9 mouse cellular contexts compared by ENCODE assay signal in genomic region chr10:79940749-79941148, GRCm38 (mm10). TPM values are rescaled to one million over a fixed set of nuclear protein-coding genes. Genes with fewer than 3 reads are reported as not detected.
DNase-seq lines count a peak whose midpoint lies in the region; ATAC-seq and TF ChIP-seq lines count a peak whose summit lies in the region.
"Had no signal": no experiment of that assay in that cellular context is flagged by ENCODE, and none has a peak within 500 bp of the region (broad histone marks: within the 10 kb centered on the region; RNA-seq: fewer than 3 reads in every experiment).

No protein-coding gene starts in this region.

- intact Hi-C loops in heart, postnatal 14 days (cut with DNase I) = no loop called here

- peak overlapping the region; percentile 11; the same call in 1 of the 2 replicates for H3K27ac ChIP-seq in intestine, embryonic 15.5 days
- no peak overlapping the region; the same call in 1 of the 2 replicates for H3K27ac ChIP-seq in intestine, embryonic 16.5 days (ENCODE audit: low read length)
- H3K27ac ChIP-seq in bone marrow, adult 2 months (ENCODE audit: control insufficient read depth, insufficient read depth, low read depth, low read length, poor library complexity) = peak overlapping the region; percentile 43; the same call in 1 of the 2 replicates

- no peak overlapping the region for H3K4me3 ChIP-seq in intestine, embryonic 15.5 days (replicated peaks)
- H3K4me3 ChIP-seq in intestine, embryonic 16.5 days (ENCODE audit: low read length) = no peak overlapping the region
- no peak overlapping the region for H3K4me3 ChIP-seq in bone marrow, adult 2 months (replicated peaks; ENCODE audit: control insufficient read depth, low read depth, low read length)

- no peaks in the 10 kb centered on the region for H3K9me3 ChIP-seq in intestine, embryonic 15.5 days
- H3K9me3 ChIP-seq in intestine, embryonic 16.5 days (ENCODE audit: control insufficient read depth, low read length) = no peaks in the 10 kb centered on the region

- H3K9ac ChIP-seq in intestine, embryonic 15.5 days = no peak overlapping the region
- no peak overlapping the region for H3K9ac ChIP-seq in intestine, embryonic 16.5 days (ENCODE audit: low read depth, low read length)

- no peak overlapping the region for H3K4me2 ChIP-seq in intestine, embryonic 15.5 days (replicated peaks)
- H3K4me2 ChIP-seq in intestine, embryonic 16.5 days (ENCODE audit: low read depth, low read length) = no peak overlapping the region

- TF ChIP-seq CTCF in bone marrow, adult 2 months (IDR thresholded peaks at IDR 0.05; ENCODE audit: control insufficient read depth, insufficient read depth, low read length) = no peak

- H3K4me1 ChIP-seq in intestine, embryonic 15.5 days (replicated peaks) = peaks cover 41% of the 10 kb centered on the region
- H3K4me1 ChIP-seq in intestine, embryonic 16.5 days (ENCODE audit: control insufficient read depth, insufficient read depth, low read length) = peaks cover 51% of the 10 kb centered on the region
- peaks cover 28% of the 10 kb centered on the region for H3K4me1 ChIP-seq in bone marrow, adult 2 months (ENCODE audit: control insufficient read depth, insufficient read depth, low read length)

- 64% methylated on average over 7 of the region's 7 CpGs for whole genome bisulfite sequencing in intestine, embryonic 15.5 days
- WGBS in intestine, embryonic 16.5 days = 55% methylated on average over 7 of the region's 7 CpGs
- WGBS in bone marrow, adult 2 months = 8% methylated on average over 7 of the region's 7 CpGs

- peaks cover 18% of the 10 kb centered on the region for H3K36me3 ChIP-seq in intestine, embryonic 15.5 days
- 0 out of 2 replicates have a peak, but pooled peaks cover 8% of the 10 kb centered on the region for H3K36me3 ChIP-seq in intestine, embryonic 16.5 days (ENCODE audit: control insufficient read depth, insufficient read depth, low read length)

- peak; percentile 32 to 36 for DNase-seq in heart, postnatal 14 days
- DNase-seq in adipocyte (ENCODE audit: low spot score) = no peak
- no peak for DNase-seq in thymus, postnatal 36 days
- DNase-seq: kidney, adult 9 months had no signal

- H3K27me3 ChIP-seq in intestine, embryonic 15.5 days (replicated peaks) = no peaks in the 10 kb centered on the region
- no peaks in the 10 kb centered on the region for H3K27me3 ChIP-seq in intestine, embryonic 16.5 days (replicated peaks; ENCODE audit: control insufficient read depth, insufficient read depth, low read length)

- no peak for ATAC-seq in intestine, embryonic 15.5 days
- ATAC-seq in intestine, embryonic 16.5 days = no peak
- ATAC-seq in neutrophil, adult 5-6 weeks (ENCODE audit: extremely low read depth, insufficient number of reproducible peaks, low FRiP score, poor library complexity, severe bottlenecking) = peak; percentile 81
- no peak for ATAC-seq in CD4-positive, CD25-positive, alpha-beta regulatory T cell, adult 4 months

- TF ChIP-seq POLR2A in bone marrow, adult 2 months (IDR thresholded peaks at IDR 0.05; ENCODE audit: borderline replicate concordance, control insufficient read depth, low read depth, low read length) = peak; percentile 30; the same call in 1 of the 2 replicates

RNA-seq across cellular contexts. Expression of gene Arid3a, which starts 13.9 kb away (rescaled TPM):
- polyA plus RNA-seq in intestine, embryonic 15.5 days (2015; fragmentation: Nextera tagmentation; extraction: Ambion mirVana) = 18.7 and 19.0 TPM in 2 replicates
- polyA plus RNA-seq in intestine, embryonic 16.5 days (2015; fragmentation: Nextera tagmentation; extraction: Ambion mirVana) = 19.4 and 22.1 TPM in 2 replicates
- 12.4 and 27.6 TPM in 2 replicates for polyA plus RNA-seq in bone marrow, adult 2 months (2011; ENCODE audit: insufficient read depth, insufficient read length, low replicate concordance, missing spikeins)
- 1 to 10 TPM; 2.2 to 2.6 TPM for total RNA-seq in heart, postnatal 14 days (2021)
- 58.8 and 68.0 TPM in 2 replicates for total RNA-seq in neutrophil, adult 5-6 weeks (2017)
- 1 to 10 TPM; 2.7 to 3.3 TPM for polyA plus RNA-seq in CD4-positive, CD25-positive, alpha-beta regulatory T cell, adult 4 months (2017; shearing (Covaris generic))

RNA-seq across cellular contexts. Expression of gene Wdr18, which starts 19.2 kb away (rescaled TPM):
- 90.3 and 94.8 TPM in 2 replicates for polyA plus RNA-seq in intestine, embryonic 15.5 days (2015; fragmentation: Nextera tagmentation; extraction: Ambion mirVana)
- 86.2 and 96.6 TPM in 2 replicates for polyA plus RNA-seq in intestine, embryonic 16.5 days (2015; fragmentation: Nextera tagmentation; extraction: Ambion mirVana)
- polyA plus RNA-seq in bone marrow, adult 2 months (2011; ENCODE audit: insufficient read depth, insufficient read length, low replicate concordance, missing spikeins) = 26.7 and 43.3 TPM in 2 replicates
- total RNA-seq in heart, postnatal 14 days (2021) = 10 to 100 TPM; 21.7 to 24.0 TPM
- 11.4 and 15.9 TPM in 2 replicates for total RNA-seq in neutrophil, adult 5-6 weeks (2017)
- 10 to 100 TPM; 65.1 to 77.5 TPM for polyA plus RNA-seq in CD4-positive, CD25-positive, alpha-beta regulatory T cell, adult 4 months (2017; shearing (Covaris generic))

RNA-seq across cellular contexts. Expression of gene R3hdm4, which starts 19.7 kb away (rescaled TPM):
- polyA plus RNA-seq in intestine, embryonic 15.5 days (2015; fragmentation: Nextera tagmentation; extraction: Ambion mirVana) = 108 and 116 TPM in 2 replicates
- 105 and 116 TPM in 2 replicates for polyA plus RNA-seq in intestine, embryonic 16.5 days (2015; fragmentation: Nextera tagmentation; extraction: Ambion mirVana)
- polyA plus RNA-seq in bone marrow, adult 2 months (2011; ENCODE audit: insufficient read depth, insufficient read length, low replicate concordance, missing spikeins) = 182 and 197 TPM in 2 replicates
- 10 to 100 TPM; 81.8 to 93.4 TPM for total RNA-seq in heart, postnatal 14 days (2021)
- 147 and 149 TPM in 2 replicates for total RNA-seq in neutrophil, adult 5-6 weeks (2017)
- polyA plus RNA-seq in CD4-positive, CD25-positive, alpha-beta regulatory T cell, adult 4 months (2017; shearing (Covaris generic)) = 100 to 1,000 TPM in 1 of 2 experiments, 10 to 100 TPM in 1; 93.5 to 104 TPM

RNA-seq across cellular contexts. Expression of gene Kiss1r, which starts 24.0 kb away (rescaled TPM):
- 0.52 and 1.1 TPM in 2 replicates for polyA plus RNA-seq in intestine, embryonic 15.5 days (2015; fragmentation: Nextera tagmentation; extraction: Ambion mirVana)
- polyA plus RNA-seq in intestine, embryonic 16.5 days (2015; fragmentation: Nextera tagmentation; extraction: Ambion mirVana) = 0.68 and 0.69 TPM in 2 replicates
- 1.5 TPM in 1 of 2 replicates, not detected in the other for polyA plus RNA-seq in bone marrow, adult 2 months (2011; ENCODE audit: insufficient read depth, insufficient read length, low replicate concordance, missing spikeins)
- under 1 TPM; 0.41 to 0.43 TPM for total RNA-seq in heart, postnatal 14 days (2021)
- total RNA-seq in neutrophil, adult 5-6 weeks (2017) = 1.4 and 2.4 TPM in 2 replicates
- polyA plus RNA-seq in CD4-positive, CD25-positive, alpha-beta regulatory T cell, adult 4 months (2017; shearing (Covaris generic)) = under 1 TPM in 1 of 2 experiments, not detected in 1; 0.09 TPM

RNA-seq across cellular contexts. Expression of gene Grin3b, which starts 29.8 kb away (rescaled TPM):
- polyA plus RNA-seq in intestine, embryonic 15.5 days (2015; fragmentation: Nextera tagmentation; extraction: Ambion mirVana) = 0.11 TPM in 2 replicates
- polyA plus RNA-seq in intestine, embryonic 16.5 days (2015; fragmentation: Nextera tagmentation; extraction: Ambion mirVana) = 0.15 and 0.16 TPM in 2 replicates
- not detected in 2 replicates for polyA plus RNA-seq in bone marrow, adult 2 months (2011; ENCODE audit: insufficient read depth, insufficient read length, low replicate concordance, missing spikeins)
- total RNA-seq in heart, postnatal 14 days (2021) = under 1 TPM; 0.10 to 0.19 TPM
- not detected in 2 replicates for total RNA-seq in neutrophil, adult 5-6 weeks (2017)
- polyA plus RNA-seq in CD4-positive, CD25-positive, alpha-beta regulatory T cell, adult 4 months (2017; shearing (Covaris generic)) = under 1 TPM in 1 of 2 experiments, not detected in 1; 0.58 TPM

Comparison
In these comparisons a context has a peak if more than half of its experiments do, and no peak if none do; other contexts are left out.
1. DNase-seq: peak in heart, postnatal 14 days (2 of 2); none in adipocyte (single experiment) and thymus, postnatal 36 days (0 of 2).